In genomic region chr8:70487993-70488796, GRCm38 (mm10) we compare ENCODE assay signal across 8 mouse cellular contexts. TPM values are rescaled to one million over a fixed set of nuclear protein-coding genes. Genes with fewer than 3 reads are reported as not detected.
DNase-seq lines count a peak whose midpoint lies in the region; ATAC-seq lines count a peak whose summit lies in the region.

No protein-coding gene starts in this region.

- peaks cover 100% of the 10 kb centered on the region for H3K27me3 ChIP-seq in heart, embryonic 10.5 days (ENCODE audit: insufficient read depth, poor library complexity, severe bottlenecking)
- H3K27me3 ChIP-seq in intestine, embryonic 14.5 days (replicated peaks; ENCODE audit: control insufficient read depth, insufficient read depth, low read length), result peaks cover 91% of the 10 kb centered on the region
- peaks cover 90% of the 10 kb centered on the region for H3K27me3 ChIP-seq in neural tube, embryonic 15.5 days (replicated peaks)

- peaks cover 61% of the 10 kb centered on the region for H3K4me1 ChIP-seq in heart, embryonic 10.5 days
- peaks cover 26% of the 10 kb centered on the region for H3K4me1 ChIP-seq in intestine, embryonic 14.5 days (replicated peaks; ENCODE audit: control insufficient read depth, insufficient read depth, low read length)
- H3K4me1 ChIP-seq in neural tube, embryonic 15.5 days, result peaks cover 53% of the 10 kb centered on the region

- peak overlapping the region; percentile 51 for H3K4me2 ChIP-seq in intestine, embryonic 14.5 days (ENCODE audit: low read length)
- H3K4me2 ChIP-seq in neural tube, embryonic 15.5 days, result peak overlapping the region; percentile 71

- DNase-seq in heart, embryonic 10.5 days (ENCODE audit: low spot score), result peak; percentile 92
- DNase-seq in heart, postnatal 36 days, result no peak
- DNase-seq in embryo, embryonic 11 days, result peak; percentile 82
- no peak for DNase-seq in intestine, embryonic 14.5 days (ENCODE audit: low spot score)
- peak; percentile 78 to 81 for DNase-seq in lung, adult 18-20 months
- no peak for DNase-seq in adrenal gland, postnatal 4 days (ENCODE audit: low spot score in 2 of 2)

- H3K27ac ChIP-seq in heart, embryonic 10.5 days, result peak overlapping the region; percentile 72
- H3K27ac ChIP-seq in intestine, embryonic 14.5 days (ENCODE audit: low read depth), result no peak overlapping the region
- H3K27ac ChIP-seq in neural tube, embryonic 15.5 days (replicated peaks), result no peak overlapping the region

- no peaks in the 10 kb centered on the region for H3K36me3 ChIP-seq in heart, embryonic 10.5 days
- no peaks in the 10 kb centered on the region for H3K36me3 ChIP-seq in intestine, embryonic 14.5 days (ENCODE audit: control insufficient read depth, insufficient read depth, low read length)
- peaks cover 8% of the 10 kb centered on the region; the same call in 1 of the 2 replicates for H3K36me3 ChIP-seq in neural tube, embryonic 15.5 days

- intact Hi-C loops in heart, postnatal 36 days (cut with DNase I), result no loop called here

- H3K9me3 ChIP-seq in heart, embryonic 10.5 days, result no peaks in the 10 kb centered on the region
- H3K9me3 ChIP-seq in intestine, embryonic 14.5 days (ENCODE audit: control insufficient read depth, low read length), result no peaks in the 10 kb centered on the region
- H3K9me3 ChIP-seq in neural tube, embryonic 15.5 days (replicated peaks), result no peaks in the 10 kb centered on the region

- peak overlapping the region; percentile 56 for H3K4me3 ChIP-seq in heart, embryonic 10.5 days
- H3K4me3 ChIP-seq in intestine, embryonic 14.5 days (ENCODE audit: low read depth, low read length), result peak overlapping the region; percentile 31
- H3K4me3 ChIP-seq in neural tube, embryonic 15.5 days (replicated peaks), result peak overlapping the region; percentile 27

- 3% methylated on average over 55 of the region's 55 CpGs for WGBS in heart, embryonic 10.5 days
- WGBS in intestine, embryonic 14.5 days, result 4% methylated on average over 55 of the region's 55 CpGs
- 4% methylated on average over 55 of the region's 55 CpGs for WGBS in neural tube, embryonic 15.5 days

- peak; percentile 18; the same call in 1 of the 2 replicates for ATAC-seq in intestine, embryonic 14.5 days (replicated peaks; ENCODE audit: low FRiP score, low TSS enrichment, low read depth)
- ATAC-seq in neural tube, embryonic 15.5 days (ENCODE audit: low FRiP score), result no peak
- ATAC-seq in activated CD4-positive, CD25-positive, alpha-beta regulatory T cell, adult 4 months, result no peak

- no peak overlapping the region for H3K9ac ChIP-seq in intestine, embryonic 14.5 days (ENCODE audit: low read length)
- peak overlapping the region; percentile 23; the same call in 1 of the 2 replicates for H3K9ac ChIP-seq in neural tube, embryonic 15.5 days (replicated peaks)

RNA-seq across cellular contexts. Expression of gene Tmem59l, which starts 1.0 kb away (rescaled TPM):
- 1.2 and 3.6 TPM in 2 replicates for polyA plus RNA-seq in heart, embryonic 10.5 days (2016; fragmentation: Nextera tagmentation; extraction: Ambion mirVana)
- total RNA-seq in heart, postnatal 36 days (2021), result not detected
- polyA plus RNA-seq in intestine, embryonic 14.5 days (2014; fragmentation: Nextera tagmentation; extraction: Ambion mirVana), result 3.7 and 5.1 TPM in 2 replicates
- 153 and 188 TPM in 2 replicates for polyA plus RNA-seq in neural tube, embryonic 15.5 days (2015; fragmentation: Nextera tagmentation; extraction: Ambion mirVana)
- under 1 TPM in 1 of 2 experiments, not detected in 1; 0.22 TPM for polyA plus RNA-seq in activated CD4-positive, CD25-positive, alpha-beta regulatory T cell, adult 4 months (2017; shearing (Covaris generic))
- 1 to 10 TPM; 3.6 to 5.0 TPM for total RNA-seq in adrenal gland, postnatal 4 days (2021)

RNA-seq across cellular contexts. Expression of gene Crlf1, which starts 4.8 kb away (rescaled TPM):
- 1.8 and 3.2 TPM in 2 replicates for polyA plus RNA-seq in heart, embryonic 10.5 days (2016; fragmentation: Nextera tagmentation; extraction: Ambion mirVana)
- total RNA-seq in heart, postnatal 36 days (2021), result under 1 TPM; 0.39 to 0.62 TPM
- polyA plus RNA-seq in intestine, embryonic 14.5 days (2014; fragmentation: Nextera tagmentation; extraction: Ambion mirVana), result 1.4 and 1.9 TPM in 2 replicates
- 7.9 and 8.7 TPM in 2 replicates for polyA plus RNA-seq in neural tube, embryonic 15.5 days (2015; fragmentation: Nextera tagmentation; extraction: Ambion mirVana)
- polyA plus RNA-seq in activated CD4-positive, CD25-positive, alpha-beta regulatory T cell, adult 4 months (2017; shearing (Covaris generic)), result not detected
- total RNA-seq in adrenal gland, postnatal 4 days (2021), result under 1 TPM in 1 of 2 experiments, not detected in 1; 0.45 TPM

RNA-seq across cellular contexts. Expression of gene Klhl26, which starts 11.4 kb away (rescaled TPM):
- 15.6 and 15.7 TPM in 2 replicates for polyA plus RNA-seq in heart, embryonic 10.5 days (2016; fragmentation: Nextera tagmentation; extraction: Ambion mirVana)
- 1 to 10 TPM; 8.1 to 9.4 TPM for total RNA-seq in heart, postnatal 36 days (2021)
- 19.5 and 21.2 TPM in 2 replicates for polyA plus RNA-seq in intestine, embryonic 14.5 days (2014; fragmentation: Nextera tagmentation; extraction: Ambion mirVana)
- polyA plus RNA-seq in neural tube, embryonic 15.5 days (2015; fragmentation: Nextera tagmentation; extraction: Ambion mirVana), result 33.3 and 35.0 TPM in 2 replicates
- 1 to 10 TPM; 7.2 to 9.5 TPM for polyA plus RNA-seq in activated CD4-positive, CD25-positive, alpha-beta regulatory T cell, adult 4 months (2017; shearing (Covaris generic))
- total RNA-seq in adrenal gland, postnatal 4 days (2021), result 10 to 100 TPM; 18.7 to 20.4 TPM

RNA-seq across cellular contexts. Expression of gene Rex1bd, which starts 18.4 kb away (rescaled TPM):
- 127 and 128 TPM in 2 replicates for polyA plus RNA-seq in heart, embryonic 10.5 days (2016; fragmentation: Nextera tagmentation; extraction: Ambion mirVana)
- 100 to 1,000 TPM; 109 to 113 TPM for total RNA-seq in heart, postnatal 36 days (2021)
- polyA plus RNA-seq in intestine, embryonic 14.5 days (2014; fragmentation: Nextera tagmentation; extraction: Ambion mirVana), result 130 and 136 TPM in 2 replicates
- 165 and 181 TPM in 2 replicates for polyA plus RNA-seq in neural tube, embryonic 15.5 days (2015; fragmentation: Nextera tagmentation; extraction: Ambion mirVana)
- polyA plus RNA-seq in activated CD4-positive, CD25-positive, alpha-beta regulatory T cell, adult 4 months (2017; shearing (Covaris generic)), result 10 to 100 TPM; 89.0 to 95.4 TPM
- total RNA-seq in adrenal gland, postnatal 4 days (2021), result 100 to 1,000 TPM; 105 to 109 TPM

RNA-seq across cellular contexts. Expression of gene Uba52, which starts 22.4 kb away (rescaled TPM):
- 751 and 801 TPM in 2 replicates for polyA plus RNA-seq in heart, embryonic 10.5 days (2016; fragmentation: Nextera tagmentation; extraction: Ambion mirVana)
- total RNA-seq in heart, postnatal 36 days (2021), result 1,000 to 10,000 TPM; 1,469 to 1,509 TPM
- polyA plus RNA-seq in intestine, embryonic 14.5 days (2014; fragmentation: Nextera tagmentation; extraction: Ambion mirVana), result 1,195 and 1,247 TPM in 2 replicates
- polyA plus RNA-seq in neural tube, embryonic 15.5 days (2015; fragmentation: Nextera tagmentation; extraction: Ambion mirVana), result 653 and 714 TPM in 2 replicates
- 1,000 to 10,000 TPM; 3,631 to 4,013 TPM for polyA plus RNA-seq in activated CD4-positive, CD25-positive, alpha-beta regulatory T cell, adult 4 months (2017; shearing (Covaris generic))
- 1,000 to 10,000 TPM; 1,529 to 1,618 TPM for total RNA-seq in adrenal gland, postnatal 4 days (2021)

Comparison
In these comparisons a context has a peak if more than half of its experiments do, and no peak if none do; other contexts are left out.
1. DNase-seq: peak in heart, embryonic 10.5 days (single experiment), embryo, embryonic 11 days (single experiment) and lung, adult 18-20 months (2 of 2); none in heart, postnatal 36 days (0 of 2), intestine, embryonic 14.5 days (single experiment) and adrenal gland, postnatal 4 days (0 of 2).
2. RNA of gene Tmem59l, which starts 1.0 kb away (polyA plus RNA-seq): 153 to 188 TPM in neural tube, embryonic 15.5 days; 3.7 to 5.1 TPM in intestine, embryonic 14.5 days, 1.2 to 3.6 TPM in heart, embryonic 10.5 days and 0.22 TPM in activated CD4-positive, CD25-positive, alpha-beta regulatory T cell, adult 4 months; every median in the first group is over 10 times any median in the second.
3. Peak in every context shown above with its lines, with median percentiles within 50 percentile points of each other: H3K4me3 ChIP-seq.